ENCODE assay signal across 14 mouse cellular contexts in genomic region chr9:32941768-32942030, GRCm38 (mm10).
A peak's percentile ranks its signal among the peaks of the same experiment; 100 is the strongest.
DNase-seq lines count a peak whose midpoint lies in the region; ATAC-seq and TF ChIP-seq lines count a peak whose summit lies in the region.
"Had no signal": no experiment of that assay in that cellular context is flagged by ENCODE, and none has a peak within 500 bp of the region (broad histone marks: within the 10 kb centered on the region; RNA-seq: fewer than 3 reads in every experiment).

No protein-coding gene starts in this region.

- H3K27ac ChIP-seq in heart, embryonic 13.5 days (replicated peaks) = peak overlapping the region; percentile 62; the same call in 1 of the 2 replicates
- H3K27ac ChIP-seq in heart, embryonic 10.5 days = no peak overlapping the region
- H3K27ac ChIP-seq in lung, postnatal 0 days (ENCODE audit: low read length) = peak overlapping the region; percentile 51
- H3K27ac ChIP-seq: liver, embryonic 14.5 days; neural tube, embryonic 12.5 days had no signal

- DNase-seq in heart, embryonic 10.5 days (ENCODE audit: low spot score) = no peak
- DNase-seq in lung, postnatal 0 days (ENCODE audit: low spot score) = no peak
- no peak for DNase-seq in lung, postnatal 36 days
- peak; percentile 75 for DNase-seq in thymus, postnatal 25 days
- DNase-seq in embryo, embryonic 10.5 days (ENCODE audit: low spot score) = no peak
- no peak for DNase-seq in heart, postnatal 36 days
- DNase-seq: heart, postnatal 4 days; layer of hippocampus, adult 9-11 months; lung, postnatal 4 days; spleen, adult 18-20 months had no signal

- no peak overlapping the region for H3K4me3 ChIP-seq in heart, embryonic 13.5 days
- no peak overlapping the region for H3K4me3 ChIP-seq in heart, embryonic 10.5 days
- H3K4me3 ChIP-seq in lung, postnatal 0 days (ENCODE audit: low read depth, low read length) = no peak overlapping the region
- H3K4me3 ChIP-seq: neural tube, embryonic 12.5 days had no signal

- no peak overlapping the region for H3K4me2 ChIP-seq in heart, embryonic 13.5 days
- H3K4me2 ChIP-seq in lung, postnatal 0 days (replicated peaks; ENCODE audit: low read depth, low read length) = no peak overlapping the region

- peak; percentile 39; the same call in 1 of the 2 replicates for TF ChIP-seq CTCF in lung, postnatal 0 days (IDR thresholded peaks at IDR 0.05)

- no peak for TF ChIP-seq EP300 in lung, postnatal 0 days (IDR thresholded peaks at IDR 0.05)

- no peak overlapping the region for H3K9ac ChIP-seq in heart, embryonic 13.5 days
- H3K9ac ChIP-seq in lung, postnatal 0 days (replicated peaks; ENCODE audit: low read depth) = no peak overlapping the region
- H3K9ac ChIP-seq: liver, embryonic 14.5 days; neural tube, embryonic 12.5 days had no signal

- intact Hi-C loops in heart, postnatal 36 days (cut with DNase I) = loop anchor here (2.0 to 10.0 kb wide), 5 partner anchors 141 to 539 kb away; no protein-coding TSS in a partner anchor

- no peak for ATAC-seq in heart, embryonic 13.5 days (ENCODE audit: extremely low read depth, insufficient number of reproducible peaks, low FRiP score, low TSS enrichment)
- ATAC-seq in lung, postnatal 0 days = no peak
- peak; percentile 9 for ATAC-seq in inflammation-experienced regulatory T-cells, adult 6 months

- no peaks in the 10 kb centered on the region for H3K36me3 ChIP-seq in heart, embryonic 13.5 days
- no peaks in the 10 kb centered on the region for H3K36me3 ChIP-seq in heart, embryonic 10.5 days
- no peaks in the 10 kb centered on the region for H3K36me3 ChIP-seq in lung, postnatal 0 days (ENCODE audit: insufficient read depth, low read length)
- H3K36me3 ChIP-seq: neural tube, embryonic 12.5 days had no signal

- H3K9me3 ChIP-seq in heart, embryonic 13.5 days = no peaks in the 10 kb centered on the region
- H3K9me3 ChIP-seq in heart, embryonic 10.5 days = no peaks in the 10 kb centered on the region
- no peaks in the 10 kb centered on the region for H3K9me3 ChIP-seq in lung, postnatal 0 days (ENCODE audit: low read length)
- H3K9me3 ChIP-seq: neural tube, embryonic 12.5 days had no signal

- no peaks in the 10 kb centered on the region for H3K27me3 ChIP-seq in heart, embryonic 13.5 days (replicated peaks)
- H3K27me3 ChIP-seq in heart, embryonic 10.5 days (ENCODE audit: insufficient read depth, poor library complexity, severe bottlenecking) = no peaks in the 10 kb centered on the region
- H3K27me3 ChIP-seq in lung, postnatal 0 days (replicated peaks; ENCODE audit: insufficient read depth, low read length) = no peaks in the 10 kb centered on the region

- peaks cover 17% of the 10 kb centered on the region for H3K4me1 ChIP-seq in heart, embryonic 13.5 days
- peaks cover 13% of the 10 kb centered on the region for H3K4me1 ChIP-seq in heart, embryonic 10.5 days
- H3K4me1 ChIP-seq in lung, postnatal 0 days (ENCODE audit: insufficient read depth, low read depth, low read length) = peaks cover 5% of the 10 kb centered on the region; the same call in 1 of the 2 replicates
